Mouse (Mus musculus) adrenal gland, adult 8-10 months (tissue): ENCODE data around the gene Slc11a2. TPM values are rescaled to one million over a fixed set of nuclear protein-coding genes. Genes with fewer than 3 reads are reported as not detected.
A peak's percentile ranks its signal among the peaks of the same experiment; 100 is the strongest.
"Not testable (repeated sequence)": the region's sequence is repeated elsewhere in the genome, so short reads cannot be mapped to it uniquely, and the experiment has no call there.

Experiments used
- DNase-seq: peaks from one replicate; pipeline ENCODE4 v3.0.0; 2022
- total RNA-seq, 4 experiments: library from RNA; stranded (reverse); gene quantifications; 2 replicates each; pipeline ENCODE4 v1.2.4; 2022

Slc11a2 gene
- total RNA-seq, 4 experiments from 2014 or later = 110 to 151 (median 127) TPM

DNA sequence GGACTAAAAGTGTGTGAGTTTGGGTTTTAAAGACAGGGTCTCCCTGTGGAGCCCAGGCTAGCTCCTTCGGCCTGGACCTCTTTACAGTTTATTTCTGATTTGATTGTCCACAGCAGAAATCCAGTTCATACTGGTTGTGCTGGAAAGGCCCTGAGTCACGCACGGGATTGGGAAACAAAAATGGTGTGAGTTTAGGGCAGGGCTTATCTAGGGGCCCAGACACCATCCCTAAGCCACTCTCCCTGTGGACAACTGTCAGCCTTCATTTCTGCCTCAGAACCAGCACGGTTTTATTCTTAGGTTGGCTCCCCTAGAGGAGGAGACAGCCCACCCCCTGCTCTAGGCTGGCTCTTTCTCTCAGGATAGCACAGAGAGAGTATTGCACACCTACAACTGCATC is 8.4 kb upstream of the Slc11a2 start:
- DNase-seq = no peak

DNA sequence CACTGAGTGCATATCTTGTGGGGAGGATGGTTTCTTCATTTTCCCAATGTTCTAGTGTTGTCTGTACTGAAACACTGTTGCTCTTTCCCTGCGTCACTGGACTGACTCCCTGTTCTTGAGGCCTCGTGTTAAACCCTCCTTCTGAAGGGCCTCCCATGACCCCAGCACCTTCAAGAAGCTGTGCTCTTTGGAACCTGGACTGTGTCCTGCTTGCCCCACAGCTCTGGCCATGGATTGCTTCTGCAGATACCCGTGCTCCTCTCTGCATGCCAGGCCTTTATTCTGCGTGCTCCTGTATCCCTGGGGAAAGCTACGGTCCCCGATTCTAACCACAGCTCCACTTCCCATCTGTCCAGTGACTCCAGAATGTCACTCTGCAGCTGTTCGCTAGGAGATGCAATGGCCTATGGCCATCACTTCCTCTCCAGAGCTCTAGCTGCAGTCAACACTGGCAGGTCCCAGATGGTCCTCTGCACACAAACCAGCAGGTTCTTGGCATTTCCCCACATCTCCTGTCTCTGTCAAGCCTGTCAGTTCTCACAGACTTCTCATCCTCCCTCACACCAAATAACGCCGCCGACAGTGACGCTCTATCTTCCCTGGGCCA is 5.2 kb upstream of the Slc11a2 start:
- DNase-seq = no peak

DNA sequence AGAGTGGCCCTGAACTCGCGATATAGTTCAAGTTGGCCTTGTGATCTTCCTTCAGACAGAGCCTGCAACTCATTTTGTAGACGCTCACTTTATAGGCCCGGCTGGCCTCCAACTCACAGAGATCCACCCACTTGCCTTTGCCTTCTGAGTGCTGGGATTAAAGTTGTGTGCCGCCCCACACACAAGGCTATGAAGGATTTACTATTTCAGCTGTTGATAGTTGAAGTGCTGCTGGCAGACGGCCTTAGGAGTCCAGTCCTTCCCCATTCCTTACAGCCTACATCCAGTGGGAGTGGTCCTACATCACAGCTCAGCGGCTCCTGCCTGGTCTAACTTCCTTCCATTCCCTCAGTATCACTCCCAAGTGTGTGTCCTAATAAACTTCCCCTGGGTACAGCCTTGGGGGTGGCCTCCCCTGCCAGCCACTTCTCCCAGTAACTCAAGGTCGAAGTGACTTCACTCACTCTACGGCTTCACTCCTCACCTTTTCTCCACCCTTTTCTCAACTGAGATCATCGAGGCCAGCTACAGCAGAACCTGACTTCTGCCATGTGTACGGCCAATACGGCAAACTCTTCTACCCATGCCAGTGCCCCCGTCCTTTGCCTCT is 3.5 kb upstream of the Slc11a2 start:
- no peak for DNase-seq

DNA sequence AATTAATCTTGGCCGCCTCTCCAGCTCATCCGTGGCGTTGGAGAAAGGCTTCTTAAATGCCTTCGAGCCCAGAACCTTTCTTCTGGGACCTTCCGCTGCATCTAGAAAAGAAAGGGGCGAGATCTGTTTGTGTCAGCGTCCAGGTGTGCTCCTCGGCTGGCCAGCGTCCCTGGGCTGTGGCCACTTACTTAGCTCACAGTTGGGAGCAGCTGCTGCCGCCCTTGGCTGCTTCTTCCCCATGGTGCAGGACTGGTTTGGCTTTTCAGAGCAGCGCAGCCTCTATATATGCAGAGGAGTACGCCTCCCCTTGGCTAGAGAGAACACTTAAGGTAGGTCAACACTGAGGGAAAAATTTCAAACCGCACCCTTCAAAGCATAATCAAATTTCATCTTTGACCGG is 956 bp downstream of the Slc11a2 start:
- no peak for DNase-seq

DNA sequence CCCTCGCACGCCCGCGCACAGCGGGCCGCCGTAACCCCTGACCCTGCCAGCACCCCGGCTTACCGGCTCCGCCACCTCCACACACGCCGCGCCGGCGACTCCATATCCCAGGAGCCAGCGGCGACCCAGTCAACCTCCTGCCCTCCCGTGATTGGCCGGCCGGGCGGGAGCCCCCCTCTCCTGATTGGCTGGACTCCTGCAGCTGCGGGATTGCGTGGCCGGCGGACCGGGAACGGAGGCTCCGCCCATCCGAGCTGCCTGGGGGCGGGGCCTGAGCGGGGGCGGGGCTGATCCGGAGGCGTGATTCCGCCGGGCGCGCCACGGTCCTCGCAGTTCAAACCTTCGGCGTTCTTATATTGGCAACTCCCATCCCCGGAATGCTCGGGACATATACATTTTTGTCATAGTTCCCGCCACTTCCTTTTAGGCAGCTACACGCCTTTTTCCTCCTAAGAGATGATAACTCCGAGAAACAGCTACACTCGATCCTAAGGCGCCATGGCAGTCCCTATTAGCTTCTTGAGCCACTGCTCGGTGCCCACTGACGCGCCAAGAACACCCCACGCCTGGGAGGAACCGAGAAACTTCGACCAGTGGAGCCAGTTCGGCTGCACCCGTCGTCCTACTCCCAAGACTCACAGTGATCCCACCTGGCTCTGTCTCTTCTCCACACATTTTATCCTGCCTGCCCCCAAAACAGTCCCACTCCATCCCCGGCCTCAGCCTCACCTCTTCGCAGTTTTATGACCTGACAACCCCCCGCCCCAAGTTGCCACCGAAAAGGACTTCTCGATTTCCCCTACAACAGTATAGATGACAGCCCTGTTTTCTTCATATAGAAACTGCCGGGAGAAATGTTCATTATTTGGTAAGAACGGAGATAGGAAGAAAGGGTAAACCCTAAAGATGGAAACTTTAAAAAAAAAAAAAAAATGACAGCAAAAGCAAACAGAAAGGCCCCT is 1.7 kb downstream of the Slc11a2 start:
- DNase-seq = peak; percentile 96

DNA sequence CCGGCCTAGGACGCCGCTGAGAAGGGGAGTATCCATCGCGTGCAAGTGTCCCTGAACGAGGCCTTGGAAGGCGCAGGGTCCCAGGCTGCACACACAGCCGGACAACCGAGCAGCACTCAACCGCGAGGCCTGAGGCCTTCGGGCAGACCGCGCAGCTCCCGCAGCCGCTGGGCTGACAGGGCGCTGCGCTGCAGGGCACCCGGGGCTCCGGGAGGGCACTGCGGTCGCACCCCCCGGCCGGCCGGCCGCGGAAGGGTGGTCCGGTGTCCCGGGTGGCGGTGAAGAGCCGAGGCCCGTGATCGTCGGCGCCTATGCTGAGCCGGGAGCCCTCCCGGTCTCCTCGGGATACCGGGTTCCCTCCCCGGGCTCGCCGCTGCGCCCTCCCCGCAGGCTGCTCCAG is 2.4 kb downstream of the Slc11a2 start:
- no peak for DNase-seq

DNA sequence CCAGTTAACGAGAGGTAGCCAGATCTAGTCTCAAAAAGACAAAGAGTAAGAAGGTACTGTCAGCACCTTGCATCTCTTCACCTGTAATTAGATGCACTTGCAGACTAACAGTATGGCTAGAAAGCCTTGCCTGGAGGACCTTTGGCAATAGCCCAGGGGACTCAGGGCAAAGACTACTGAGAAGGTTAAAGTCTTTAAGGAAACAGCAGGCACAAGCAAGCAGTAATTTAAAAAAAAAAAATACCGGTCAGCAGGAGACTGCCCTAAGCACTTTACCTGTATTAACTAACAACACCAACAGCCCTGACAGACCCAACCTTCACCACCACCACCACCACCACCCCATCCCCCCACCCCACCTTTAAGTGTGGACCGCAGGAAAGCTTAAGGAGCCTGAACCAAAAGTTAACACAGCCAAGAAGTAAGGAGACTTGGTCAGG is 3.1 kb downstream of the Slc11a2 start, which contains the start of gene Gm5475:
Gm5475 (plus strand) TSS at position 390 of the 440 bp plus-strand sequence.
- not testable (repeated sequence) for DNase-seq

DNA sequence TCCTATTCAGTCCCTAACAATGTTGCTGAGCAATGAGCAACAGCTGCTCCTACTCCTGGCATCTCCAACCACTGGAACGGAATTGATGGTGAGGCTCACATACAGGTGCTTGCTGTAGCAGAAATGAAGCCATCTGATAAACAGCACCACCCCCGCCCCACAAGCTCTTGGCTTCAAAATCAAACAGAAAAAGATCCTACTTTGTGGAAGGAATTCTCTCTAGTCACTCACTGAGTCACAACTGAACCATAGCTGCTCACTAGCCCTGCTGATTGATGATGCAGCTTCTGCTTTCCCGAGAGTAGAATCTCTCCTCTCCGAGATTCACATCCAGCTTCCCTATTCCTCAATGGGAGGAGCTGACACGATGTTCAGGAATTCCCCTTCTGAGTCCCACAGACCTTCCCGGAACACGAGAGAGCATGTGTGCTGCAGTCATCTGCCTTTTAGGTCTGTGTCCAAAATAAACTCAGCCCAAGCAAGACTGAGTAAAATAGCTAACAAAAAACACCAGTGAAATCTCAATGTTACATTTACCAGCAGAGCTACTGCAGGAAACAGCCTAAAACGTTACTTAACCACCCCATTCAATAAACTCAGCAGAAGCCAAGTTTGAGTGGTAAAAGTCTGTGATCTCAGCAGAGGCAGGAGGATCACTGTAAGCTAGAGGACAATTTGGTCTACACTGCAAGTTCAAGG is 3.7 kb downstream of the Slc11a2 start:
- no peak for DNase-seq

DNA sequence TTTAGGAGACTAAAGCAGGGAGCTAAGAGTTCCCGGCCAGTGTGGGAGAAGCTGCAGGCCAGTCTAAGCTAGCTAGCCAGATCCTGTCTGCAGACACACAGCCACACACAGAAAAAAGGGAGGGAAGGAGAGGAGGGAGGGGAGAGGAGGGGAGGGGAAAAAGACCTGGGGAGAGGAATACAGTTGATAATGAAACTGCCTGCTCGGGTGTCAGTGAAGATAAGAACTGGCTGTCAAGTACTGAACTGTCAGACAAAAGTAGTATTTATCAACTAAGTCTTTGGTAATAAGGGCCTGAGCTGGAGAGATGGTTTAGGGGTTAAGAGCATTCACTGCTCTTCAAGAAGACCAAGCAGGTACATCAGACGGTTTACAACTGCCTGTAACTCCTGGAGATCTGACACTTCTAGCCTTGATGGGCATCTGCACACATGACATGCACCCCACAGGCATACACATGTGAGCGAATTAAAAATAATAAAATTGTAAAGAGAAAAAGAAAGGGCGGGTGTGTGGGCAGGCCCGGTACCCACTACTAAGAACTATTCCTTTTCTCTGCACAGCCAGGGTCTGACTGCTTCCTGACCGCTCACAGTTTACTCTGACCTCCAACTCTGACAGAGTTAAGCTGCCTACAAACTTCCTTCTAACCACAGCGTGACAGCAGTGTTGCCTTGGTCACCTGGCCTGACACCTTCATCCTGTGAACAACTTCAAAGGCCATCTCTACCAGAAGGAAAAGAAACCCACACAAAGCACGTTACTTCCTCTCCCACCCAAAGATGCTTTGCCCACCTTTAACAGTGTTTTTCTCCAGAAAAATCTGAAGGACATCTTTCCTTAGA is 4.7 kb downstream of the Slc11a2 start:
- DNase-seq = no peak

DNA sequence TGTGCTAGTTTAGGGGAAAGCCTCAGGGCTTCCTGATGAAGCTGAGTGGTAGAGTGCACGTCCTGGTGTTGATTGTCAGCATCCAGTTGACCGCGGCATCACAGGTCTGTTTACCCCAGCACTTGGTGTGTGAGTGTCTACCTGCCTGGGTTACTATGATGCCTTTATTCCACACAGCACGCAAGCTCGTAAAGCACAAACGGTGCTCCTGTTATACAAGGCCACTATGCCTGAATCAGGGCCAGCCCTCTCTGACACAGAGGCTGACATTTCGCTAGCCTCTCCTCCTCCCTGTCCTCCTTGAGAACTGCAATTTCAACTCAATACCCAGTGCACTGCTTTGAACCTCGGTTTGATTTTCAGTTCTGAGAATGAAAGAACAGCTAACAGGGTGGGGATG is 5.6 kb downstream of the Slc11a2 start:
- peak; percentile 70 for DNase-seq

DNA sequence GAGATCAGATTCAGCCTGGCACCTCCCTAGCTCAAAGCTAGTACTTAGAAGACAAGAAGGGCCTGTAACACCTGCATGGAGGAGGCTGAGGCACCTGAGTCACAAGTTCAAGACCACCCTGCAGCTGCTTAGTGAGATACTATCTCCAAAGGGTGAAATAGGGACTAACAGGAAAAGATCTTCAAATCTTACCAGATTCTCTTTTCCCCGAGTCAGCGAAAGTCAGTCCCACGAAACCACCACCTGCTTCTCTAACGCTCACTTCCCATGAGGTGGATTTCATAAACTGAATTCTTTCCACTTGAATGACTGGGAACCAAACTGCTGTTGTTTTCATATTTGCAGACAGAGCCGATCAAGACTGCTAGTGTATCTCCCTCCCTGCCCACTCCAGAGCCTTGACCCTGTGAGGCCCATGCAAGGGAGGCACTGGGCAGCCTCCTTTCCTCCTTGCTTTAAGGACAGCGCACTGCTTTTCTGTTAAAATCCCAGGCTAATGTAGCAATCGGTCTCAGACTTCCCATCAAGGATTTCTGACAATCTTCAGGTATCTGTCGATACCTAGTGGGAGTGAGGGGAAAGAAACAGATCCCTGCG is 6.9 kb downstream of the Slc11a2 start:
- no peak for DNase-seq

DNA sequence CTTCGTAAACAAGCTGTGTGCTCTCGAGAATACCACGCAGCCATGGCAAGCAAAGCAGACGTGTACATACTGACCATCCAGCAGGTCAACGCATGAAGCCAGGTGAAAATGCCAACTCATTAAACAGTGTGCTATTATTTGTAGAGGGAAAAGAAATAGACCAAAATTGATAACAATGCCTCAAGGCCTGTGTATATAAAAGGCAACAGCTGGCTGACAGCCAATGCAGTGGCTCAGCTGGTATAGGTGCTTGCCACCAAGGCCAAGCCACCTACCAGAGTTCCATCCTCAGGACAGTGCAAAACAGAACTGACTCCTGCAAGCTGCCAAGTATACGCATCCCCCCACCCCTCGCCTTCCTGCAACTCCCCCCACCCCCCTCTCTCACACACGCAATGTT is 9.2 kb downstream of the Slc11a2 start:
- no peak for DNase-seq

DNA sequence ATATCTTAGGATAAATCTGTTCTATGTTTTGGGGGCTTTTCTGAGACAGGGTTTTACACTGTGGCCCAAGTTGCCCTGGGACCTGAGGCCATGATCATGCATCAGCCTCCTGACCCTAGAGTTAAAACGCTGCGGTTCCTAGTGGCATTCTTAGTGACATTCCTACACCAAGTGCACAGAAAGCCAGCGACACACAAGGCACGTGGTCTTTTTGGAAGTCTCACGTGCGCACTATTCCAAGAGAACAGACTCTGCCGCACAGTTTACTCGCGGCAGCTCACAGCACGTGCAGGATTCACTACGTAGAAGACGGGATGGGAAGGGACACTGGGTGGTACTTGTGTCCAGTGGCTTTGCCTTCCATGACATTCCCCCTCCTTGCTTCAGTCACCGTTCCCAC is 9.9 kb downstream of the Slc11a2 start:
- no peak for DNase-seq

DNA sequence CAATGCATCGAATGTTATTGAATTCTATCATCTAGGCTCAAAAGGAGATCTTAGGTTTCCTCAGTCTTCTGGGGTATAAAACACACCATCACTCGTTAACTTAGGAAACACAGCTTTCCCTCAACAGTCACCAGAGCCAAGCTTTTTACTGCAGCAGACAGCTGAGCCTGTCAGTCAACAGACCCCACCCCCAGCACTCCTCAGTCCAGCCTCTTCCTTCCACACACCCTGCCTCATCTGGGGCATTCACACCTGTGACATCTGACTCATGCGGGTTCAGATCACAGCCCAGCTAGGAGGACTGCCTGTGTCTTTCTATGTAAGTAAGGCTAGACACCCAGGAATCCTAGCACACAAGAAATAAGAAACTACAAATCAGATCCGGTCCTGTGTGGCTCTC is 10.9 kb downstream of the Slc11a2 start:
- no peak for DNase-seq

DNA sequence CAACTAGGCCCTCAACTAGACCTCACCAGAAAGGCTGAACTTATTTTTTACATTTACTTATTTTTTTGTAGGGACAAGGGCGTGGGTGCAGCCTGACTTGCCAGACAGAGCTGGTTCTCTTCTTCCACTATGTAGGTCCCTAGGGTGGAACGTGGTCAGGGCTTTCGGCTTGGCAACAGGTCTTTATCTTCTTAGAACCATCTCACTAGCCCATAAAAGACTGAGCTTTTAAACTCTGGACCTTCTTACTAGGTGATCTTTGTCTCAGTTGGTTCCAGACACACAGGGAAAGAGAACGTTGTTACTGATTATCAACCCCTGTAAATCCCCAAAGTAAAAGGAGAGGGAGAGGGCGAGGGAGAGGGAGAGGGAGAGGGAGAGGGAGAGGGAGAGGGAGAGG is 11.6 kb downstream of the Slc11a2 start:
- no peak for DNase-seq

DNA sequence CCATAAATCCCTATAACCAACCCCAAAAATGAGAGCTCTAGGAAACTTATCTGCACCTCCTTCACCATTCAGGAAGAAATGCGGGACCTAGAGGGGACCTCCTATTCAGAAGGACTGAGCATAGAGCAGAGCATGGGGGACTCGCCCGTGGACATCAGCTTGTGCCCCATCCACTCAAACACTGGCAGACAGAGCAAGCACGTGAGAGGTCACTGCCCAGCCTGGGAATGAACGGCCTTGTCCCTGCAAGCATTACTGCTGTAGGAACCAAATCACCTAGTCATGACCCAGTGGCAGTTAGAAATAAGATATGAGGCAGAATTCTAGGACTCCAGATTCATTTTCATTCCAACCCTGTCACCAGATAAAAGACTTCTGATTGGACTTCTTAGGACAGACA is 13.1 kb downstream of the Slc11a2 start:
- DNase-seq = no peak

DNA sequence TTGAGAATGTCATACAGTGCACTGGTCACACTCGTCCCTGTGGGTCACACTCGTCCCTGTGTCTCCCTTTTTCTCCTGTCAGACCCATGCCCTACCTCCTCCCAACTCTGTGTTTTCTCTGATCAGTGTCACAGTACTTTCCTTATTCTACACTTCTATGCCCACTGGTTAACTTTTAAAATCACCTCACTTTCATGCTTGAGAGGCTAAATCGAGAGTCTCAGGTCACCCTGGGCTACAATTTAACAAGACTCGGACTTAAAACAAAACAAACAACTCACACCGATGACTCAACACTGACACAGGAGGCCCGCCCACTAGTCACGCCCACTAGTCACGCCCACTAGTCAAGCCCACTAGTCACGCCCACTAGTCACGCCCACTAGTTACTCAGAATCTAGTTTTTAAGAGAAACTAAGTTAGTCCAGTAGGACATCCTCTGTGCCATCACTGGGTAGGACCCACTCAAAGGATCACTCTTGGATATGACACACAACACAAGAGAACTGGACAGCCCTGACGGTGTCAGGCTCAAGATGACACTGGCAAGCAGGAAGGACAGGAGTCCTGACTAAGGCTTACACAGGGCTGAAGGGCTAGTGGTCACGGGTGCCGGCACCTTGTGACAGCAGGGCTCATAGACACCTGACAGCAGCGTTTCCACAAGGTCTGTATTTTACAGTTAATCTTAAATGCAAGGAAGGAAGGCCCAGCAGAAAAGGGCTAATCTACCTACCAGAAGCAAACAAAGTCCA is 13.8 kb downstream of the Slc11a2 start:
- peak; percentile 71 for DNase-seq

DNA sequence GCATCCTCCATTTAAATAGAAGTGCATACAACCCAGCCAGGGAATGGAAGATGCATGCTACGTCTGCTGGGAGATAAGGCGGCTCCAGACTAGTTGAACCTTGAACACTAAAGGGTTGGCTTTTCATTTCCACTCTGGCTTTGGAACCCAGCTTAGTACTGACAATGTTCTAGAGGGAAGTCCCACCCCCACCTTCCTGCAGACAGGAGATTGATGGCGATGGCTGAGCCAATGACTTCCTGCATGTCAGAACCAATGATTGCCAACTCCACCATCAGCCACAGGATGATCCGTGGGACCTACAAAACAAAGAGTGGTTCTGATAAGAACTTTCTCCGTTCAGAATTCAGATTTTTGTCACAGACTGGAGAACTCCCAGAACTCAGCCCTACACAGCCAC is 18.8 kb downstream of the Slc11a2 start:
- no peak for DNase-seq

DNA sequence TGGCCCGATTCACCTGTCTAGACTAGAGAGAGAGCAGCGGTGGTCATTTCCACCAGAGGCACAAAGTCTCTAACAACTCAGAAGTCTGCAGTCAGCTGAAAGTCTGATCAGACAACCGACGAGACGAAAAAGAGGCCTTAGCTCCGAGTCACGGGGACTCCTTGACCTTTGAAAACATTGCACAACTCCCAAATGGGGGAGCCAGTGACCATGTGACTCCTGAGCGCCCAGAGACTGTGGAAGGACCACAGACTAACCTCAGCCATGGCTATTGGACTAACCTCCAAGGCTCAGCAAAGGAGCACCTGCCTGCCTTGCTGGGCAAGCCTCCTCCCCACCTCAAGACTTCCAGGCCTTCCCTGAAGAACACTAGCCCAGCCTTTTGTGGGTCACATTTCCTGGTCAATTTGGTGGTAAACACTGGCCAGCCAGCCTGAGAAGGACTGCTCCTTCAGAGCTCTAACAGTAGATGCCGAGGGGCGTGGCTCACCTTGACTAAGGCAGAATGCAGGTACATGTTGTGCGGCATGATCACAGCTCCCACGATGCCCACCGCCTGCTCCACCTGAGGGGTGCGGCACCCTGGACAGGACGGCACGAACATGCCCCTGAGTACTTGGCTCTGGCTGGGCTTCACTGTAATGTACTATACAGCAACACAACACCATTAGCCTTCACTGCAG is 21.4 kb downstream of the Slc11a2 start:
- peak; percentile 66 for DNase-seq

DNA sequence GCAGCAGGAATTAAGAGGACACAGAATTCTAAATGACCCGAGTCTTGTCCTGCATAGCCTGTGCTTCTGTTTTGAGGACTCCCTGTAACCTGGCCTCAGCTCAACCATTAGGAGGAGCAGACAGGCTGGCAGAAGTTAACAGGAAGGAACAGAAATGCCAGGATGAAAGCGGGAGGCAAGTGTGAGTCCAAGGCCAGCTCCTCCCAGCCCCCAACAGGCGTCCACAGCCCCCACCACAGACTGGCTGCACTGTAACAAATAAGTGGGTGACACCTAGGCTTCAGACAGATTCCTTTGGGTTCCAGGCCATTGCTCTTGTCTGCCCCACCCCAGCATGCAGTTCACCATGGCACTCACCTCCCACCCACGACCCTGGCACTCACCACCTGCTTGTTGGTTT is 22.1 kb downstream of the Slc11a2 start:
- DNase-seq = no peak
